Mouse (Mus musculus) forebrain, embryonic 10.5 days (tissue): Measurements from ENCODE around the gene Ptprb. TPM values are rescaled to one million over a fixed set of nuclear protein-coding genes. Genes with fewer than 3 reads are reported as not detected.

Source experiments
- DNase-seq: peaks from one replicate; pipeline ENCODE4 v3.0.0-alpha.2; 2017; ENCODE audit warnings: low spot score; ENCODE audit errors: extremely low spot score
- H3K27ac ChIP-seq: fragments of 300-500 bp; sonication (generic); 2 replicates; pipeline ENCODE4 v1.5.1; 2016; ENCODE audit warnings: mild to moderate bottlenecking
- H3K27me3 ChIP-seq: fragments of 300-500 bp; sonication (generic); 2 replicates; pipeline ENCODE4 v1.6.1; 2016; ENCODE audit warnings: mild to moderate bottlenecking; ENCODE audit not compliant: poor library complexity, severe bottlenecking
- H3K36me3 ChIP-seq: fragments of 300-500 bp; sonication (generic); replicated peaks from 2 replicates; pipeline ENCODE4 v1.6.1; 2016; ENCODE audit warnings: mild to moderate bottlenecking, moderate library complexity
- H3K4me1 ChIP-seq: fragments of 300-500 bp; sonication (generic); 2 replicates; pipeline ENCODE4 v1.6.1; 2016
- H3K4me3 ChIP-seq: fragments of 300-500 bp; sonication (generic); 2 replicates; pipeline ENCODE4 v1.5.1; 2016; ENCODE audit warnings: mild to moderate bottlenecking, moderate library complexity
- H3K9me3 ChIP-seq: fragments of 300-500 bp; sonication (generic); 2 replicates; pipeline ENCODE4 v1.6.1; 2016; ENCODE audit warnings: mild to moderate bottlenecking, moderate library complexity
- WGBS: fragments of 180-500 bp; shearing (Covaris S2); methylation state at CpG from one replicate; pipeline ENCODE4 v1.1.7; 2016; 5-methylcytosine and 5-hydroxymethylcytosine counted together
- polyA plus RNA-seq: library from polyadenylated mRNA; unstranded; fragments of >200 nt; fragmentation: Nextera tagmentation; extraction: Ambion mirVana; gene quantifications from 2 replicates; pipeline ENCODE4 v1.2.1, GENCODE M21; 2016

The Ptprb gene
- polyA plus RNA-seq, 1 experiment from 2014 or later: 2.1 TPM

DNA sequence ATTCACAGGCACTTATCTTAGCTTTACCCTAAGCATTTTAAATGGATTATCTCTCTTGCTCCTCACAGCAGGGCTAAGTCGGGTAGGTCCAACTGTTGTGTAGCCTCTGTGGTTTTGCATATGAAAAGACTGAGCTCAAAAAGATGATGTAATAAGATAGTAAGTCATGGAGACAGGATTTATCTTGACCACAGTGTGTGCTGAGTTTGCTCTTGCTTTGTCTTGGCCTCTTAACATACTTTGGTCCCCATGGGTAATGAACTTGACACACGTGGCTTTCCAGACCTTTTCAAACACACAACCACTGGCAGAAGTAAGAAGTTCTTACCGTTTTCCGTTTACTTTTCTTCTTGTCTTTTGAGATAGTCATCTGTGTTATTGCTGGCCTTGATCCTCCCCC is 7.0 kb upstream of the Ptprb start:
- H3K4me1 ChIP-seq: peaks cover 7% of the 10 kb centered on the region; the same call in 1 of the 2 replicates
- no peaks in the 10 kb centered on the region for H3K9me3 ChIP-seq
- H3K27me3 ChIP-seq: no peaks in the 10 kb centered on the region
- 71% methylated on average over 4 of the region's 4 CpGs for WGBS
- DNase-seq: no peak
- H3K27ac ChIP-seq: no peak overlapping the region
- H3K4me3 ChIP-seq: no peak overlapping the region
- no peaks in the 10 kb centered on the region for H3K36me3 ChIP-seq

DNA sequence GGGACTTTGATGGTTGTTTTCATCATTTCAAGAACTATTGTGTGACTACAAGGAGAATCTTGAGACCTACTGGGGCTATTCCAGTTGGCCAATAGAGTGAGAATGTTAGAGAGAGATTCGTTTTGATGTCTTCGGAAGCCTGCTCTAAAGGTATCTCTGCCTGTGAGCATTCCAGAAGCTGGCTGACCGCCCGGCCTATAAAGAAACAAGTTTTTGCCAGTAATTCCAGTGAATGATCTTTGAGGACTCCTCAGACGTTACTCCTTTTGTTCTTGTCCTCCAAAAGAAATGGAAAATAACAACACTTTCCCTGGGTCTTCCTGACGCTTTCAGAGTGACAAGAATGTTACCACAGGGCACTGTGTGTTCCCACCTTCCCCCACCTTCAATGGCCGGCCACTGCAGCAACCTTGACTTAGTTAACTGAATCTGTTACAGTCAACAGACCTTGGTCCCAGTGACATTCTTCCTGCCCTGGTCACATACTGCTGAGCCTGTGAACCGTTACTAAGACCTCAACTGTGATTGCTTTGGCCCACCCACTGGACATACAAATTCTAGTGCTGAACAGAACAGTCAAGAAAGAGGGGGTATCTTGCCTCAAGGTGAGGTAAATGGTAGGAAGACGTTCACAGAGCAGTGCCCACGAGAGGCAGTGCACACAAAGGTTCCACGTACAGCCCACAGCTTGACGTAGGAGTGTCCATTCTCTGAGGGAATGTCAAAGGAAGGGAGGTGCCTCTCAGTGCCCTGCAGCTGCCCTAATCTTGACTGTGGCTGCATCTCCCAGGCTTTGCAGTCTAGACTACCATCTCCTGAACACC is 4.5 kb upstream of the Ptprb start:
- Histone ChIP-seq H3K4me1 (peaks cover 7% of the 10 kb centered on the region; the same call in 1 of the 2 replicates), H3K27me3 (no peaks in the 10 kb centered on the region), H3K9me3 (no peaks in the 10 kb centered on the region), H3K36me3 (no peaks in the 10 kb centered on the region), H3K27ac (no peak overlapping the region), H3K4me3 (no peak overlapping the region)
- 85% methylated on average over 12 of the region's 12 CpGs for WGBS
- no peak for DNase-seq

DNA sequence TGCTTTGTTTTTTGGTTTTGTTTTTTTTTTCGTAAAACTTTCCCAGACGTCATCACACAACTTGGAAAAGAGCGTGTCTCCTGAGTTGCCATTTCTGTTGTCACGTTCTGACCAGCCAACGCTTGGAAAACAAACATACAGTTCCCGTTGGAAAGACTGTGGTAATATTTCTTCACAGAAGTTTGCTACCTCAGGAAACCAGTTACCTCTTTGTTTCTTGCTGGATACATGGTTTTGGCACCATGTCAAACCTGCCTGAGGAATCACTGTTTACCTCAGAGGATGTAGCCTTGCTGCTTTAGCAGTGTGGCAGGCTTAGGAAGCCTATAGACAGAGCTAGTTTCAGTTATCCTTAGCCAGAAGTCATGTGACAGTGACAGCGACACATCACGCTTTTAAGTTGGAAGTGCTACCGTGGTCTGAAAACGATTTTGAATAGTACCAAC is 3.8 kb upstream of the Ptprb start:
- Histone ChIP-seq H3K4me1 (peaks cover 7% of the 10 kb centered on the region; the same call in 1 of the 2 replicates), H3K36me3 (no peaks in the 10 kb centered on the region), H3K9me3 (no peaks in the 10 kb centered on the region), H3K27ac (no peak overlapping the region), H3K27me3 (no peaks in the 10 kb centered on the region), H3K4me3 (no peak overlapping the region)
- DNase-seq: no peak
- 93% methylated on average over 10 of the region's 10 CpGs for WGBS

DNA sequence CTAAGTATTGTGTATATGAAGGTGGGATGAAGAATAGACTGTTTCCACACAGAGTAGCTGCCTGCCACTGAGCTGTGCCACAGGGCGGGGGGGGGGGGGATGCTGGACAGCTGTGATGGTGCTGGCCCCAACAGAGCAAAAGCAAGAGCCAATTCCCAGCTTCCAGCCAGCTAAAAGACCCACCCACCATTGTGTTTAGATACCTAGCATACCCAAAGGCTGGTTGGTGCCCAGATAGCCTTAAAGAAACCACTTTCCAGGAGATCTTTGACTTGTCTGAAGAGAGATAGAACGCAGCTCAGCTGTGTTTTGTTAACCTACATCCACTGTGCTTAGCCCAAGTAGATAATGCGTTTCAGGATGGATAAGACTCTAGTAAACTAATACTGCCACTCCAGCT is 3.2 kb upstream of the Ptprb start:
- Histone ChIP-seq H3K4me3 (no peak overlapping the region), H3K27me3 (no peaks in the 10 kb centered on the region), H3K36me3 (no peaks in the 10 kb centered on the region), H3K27ac (no peak overlapping the region), H3K9me3 (no peaks in the 10 kb centered on the region), H3K4me1 (peaks cover 4% of the 10 kb centered on the region; the same call in 1 of the 2 replicates)
- no peak for DNase-seq
- 87% methylated on average over 3 of the region's 3 CpGs for WGBS

DNA sequence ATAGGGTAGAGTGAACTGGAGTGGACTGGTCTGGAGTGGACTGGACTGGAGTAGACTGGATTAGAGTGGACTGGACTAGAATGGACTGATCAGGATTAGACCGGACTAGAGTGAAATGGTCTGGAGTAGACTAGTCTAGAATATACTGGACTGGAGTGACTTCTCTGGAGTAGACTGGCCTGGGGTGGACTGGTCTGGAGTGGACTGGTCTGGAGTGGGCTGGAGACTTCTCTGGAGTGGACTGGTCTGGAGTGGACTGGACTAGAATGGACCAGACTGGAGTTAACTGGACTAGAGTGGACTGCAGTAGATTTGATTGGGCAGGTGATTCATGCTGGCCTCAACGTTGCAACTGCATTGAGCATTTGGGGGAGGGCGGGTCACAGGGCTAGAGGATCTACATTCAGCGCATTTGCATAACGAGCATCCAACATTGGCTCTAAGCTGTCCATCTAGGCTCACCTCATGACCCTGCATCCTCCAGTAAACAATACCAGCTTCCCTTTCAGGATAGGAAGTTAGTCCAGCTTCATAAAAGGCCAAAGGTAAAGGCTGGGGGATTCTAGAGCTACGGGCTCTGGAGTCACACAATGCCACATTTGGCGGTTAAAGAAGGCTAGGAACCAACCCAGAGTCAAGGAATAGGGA is 11.5 kb downstream of the Ptprb start:
- DNase-seq: no peak
- Histone ChIP-seq H3K27ac (no peak overlapping the region), H3K9me3 (no peaks in the 10 kb centered on the region), H3K27me3 (no peaks in the 10 kb centered on the region), H3K4me3 (no peak overlapping the region), H3K36me3 (no peaks in the 10 kb centered on the region), H3K4me1 (no peaks in the 10 kb centered on the region)
- 73% methylated on average over 7 of the region's 7 CpGs for WGBS

DNA sequence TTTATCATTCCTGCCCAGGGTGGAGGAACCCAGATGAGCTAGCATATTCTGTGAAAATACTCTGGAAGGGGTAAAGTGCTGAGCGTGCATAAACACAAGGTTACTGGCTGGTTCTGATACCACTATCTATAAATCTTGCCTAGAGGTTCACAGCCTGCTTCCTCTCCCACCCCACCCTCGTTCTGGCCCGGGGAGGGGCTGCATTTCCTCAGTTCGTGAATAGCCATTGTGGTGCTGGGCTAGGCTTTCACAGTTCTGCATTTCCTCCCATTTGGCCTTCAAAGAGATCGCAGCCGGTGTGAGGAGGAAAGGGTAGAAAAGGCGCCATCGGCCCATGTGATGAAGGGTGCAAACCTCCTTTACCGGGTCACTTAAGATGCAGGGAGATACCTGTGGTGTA is 12.8 kb downstream of the Ptprb start:
- Histone ChIP-seq H3K27me3 (no peaks in the 10 kb centered on the region), H3K36me3 (no peaks in the 10 kb centered on the region), H3K27ac (no peak overlapping the region), H3K9me3 (no peaks in the 10 kb centered on the region), H3K4me1 (no peaks in the 10 kb centered on the region), H3K4me3 (no peak overlapping the region)
- WGBS: 68% methylated on average over 9 of the region's 9 CpGs
- DNase-seq: no peak

DNA sequence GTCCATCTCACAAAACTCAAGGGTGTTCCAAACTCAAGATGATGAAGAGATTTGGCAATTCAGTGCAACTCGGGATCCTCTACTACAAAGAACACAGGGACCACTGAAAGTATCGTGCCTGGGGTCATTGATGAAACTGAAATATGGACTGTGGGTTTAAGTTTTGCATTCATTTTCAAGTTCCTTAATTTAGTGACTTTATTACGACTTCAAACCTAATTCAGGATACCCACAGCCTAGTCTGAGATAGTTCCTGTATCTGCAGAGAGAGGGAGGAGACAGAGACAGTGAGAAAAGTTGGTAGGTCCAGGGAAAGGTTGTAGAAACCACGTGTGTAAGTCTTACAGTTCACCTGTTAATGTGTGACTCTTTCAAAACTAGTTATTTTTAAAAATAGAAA is 15.2 kb downstream of the Ptprb start:
- no peak overlapping the region for H3K4me3 ChIP-seq
- H3K4me1 ChIP-seq: no peaks in the 10 kb centered on the region
- no peak overlapping the region for H3K27ac ChIP-seq
- no peaks in the 10 kb centered on the region for H3K9me3 ChIP-seq
- no peaks in the 10 kb centered on the region for H3K36me3 ChIP-seq
- 81% methylated on average over 4 of the region's 4 CpGs for WGBS
- peak; percentile 0 for DNase-seq
- no peaks in the 10 kb centered on the region for H3K27me3 ChIP-seq

DNA sequence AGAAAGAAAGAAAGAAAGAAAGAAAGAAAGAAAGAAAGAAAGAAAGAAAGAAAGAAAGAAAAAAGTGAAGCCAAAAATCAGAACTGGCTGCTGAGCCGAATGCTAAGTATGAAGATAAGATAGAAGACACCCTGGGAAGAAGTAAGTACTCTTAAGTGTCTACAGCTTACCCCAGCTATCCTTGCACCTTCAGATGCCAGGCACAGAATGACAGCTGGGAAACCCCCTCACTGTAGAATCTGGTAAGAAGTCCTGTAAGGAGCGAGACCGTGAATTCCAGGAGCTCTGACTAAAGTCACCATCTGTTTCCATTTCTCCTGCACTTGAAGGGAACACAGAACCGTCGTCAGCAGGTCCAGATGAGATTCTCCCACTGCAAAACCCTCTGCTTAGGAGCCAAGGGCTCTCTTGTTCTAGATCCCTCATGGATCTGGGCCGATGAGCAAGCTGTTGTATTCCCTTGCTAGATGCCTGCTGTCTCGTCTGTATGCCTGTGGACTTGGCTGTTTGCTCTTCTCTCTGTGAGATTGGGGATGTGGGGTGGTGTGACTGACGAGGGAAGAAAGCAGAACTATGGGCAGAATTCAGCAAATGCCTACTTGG is 15.9 kb downstream of the Ptprb start:
- Histone ChIP-seq H3K4me1 (no peaks in the 10 kb centered on the region), H3K36me3 (no peaks in the 10 kb centered on the region), H3K4me3 (no peak overlapping the region), H3K9me3 (no peaks in the 10 kb centered on the region), H3K27me3 (no peaks in the 10 kb centered on the region), H3K27ac (no peak overlapping the region)
- DNase-seq: no peak
- 82% methylated on average over 8 of the region's 8 CpGs for WGBS

DNA sequence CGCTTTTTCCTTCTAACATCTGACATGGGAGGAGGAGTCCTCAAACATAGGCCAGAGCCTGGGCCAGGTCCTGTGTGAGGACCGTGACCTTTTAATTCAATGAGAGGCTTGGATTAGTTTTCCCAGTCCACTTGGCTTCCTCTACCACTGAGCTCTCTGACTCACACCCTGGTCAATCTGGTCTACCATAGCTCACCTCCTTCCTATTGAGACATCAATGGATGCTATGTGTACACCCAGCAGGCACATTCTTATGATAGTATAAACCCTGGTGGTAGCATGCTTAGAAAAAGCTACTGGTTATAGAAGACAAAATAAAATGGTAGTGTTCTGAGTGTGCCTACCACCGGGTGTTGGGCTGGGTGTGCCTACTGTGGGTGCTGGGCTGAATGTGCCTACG is 21.1 kb downstream of the Ptprb start:
- peaks cover 26% of the 10 kb centered on the region for H3K27me3 ChIP-seq
- 85% methylated on average over 4 of the region's 4 CpGs for WGBS
- no peak overlapping the region for H3K27ac ChIP-seq
- DNase-seq: peak; percentile 11
- H3K4me3 ChIP-seq: no peak overlapping the region
- H3K9me3 ChIP-seq: no peaks in the 10 kb centered on the region
- peaks cover 12% of the 10 kb centered on the region for H3K4me1 ChIP-seq
- no peaks in the 10 kb centered on the region for H3K36me3 ChIP-seq

DNA sequence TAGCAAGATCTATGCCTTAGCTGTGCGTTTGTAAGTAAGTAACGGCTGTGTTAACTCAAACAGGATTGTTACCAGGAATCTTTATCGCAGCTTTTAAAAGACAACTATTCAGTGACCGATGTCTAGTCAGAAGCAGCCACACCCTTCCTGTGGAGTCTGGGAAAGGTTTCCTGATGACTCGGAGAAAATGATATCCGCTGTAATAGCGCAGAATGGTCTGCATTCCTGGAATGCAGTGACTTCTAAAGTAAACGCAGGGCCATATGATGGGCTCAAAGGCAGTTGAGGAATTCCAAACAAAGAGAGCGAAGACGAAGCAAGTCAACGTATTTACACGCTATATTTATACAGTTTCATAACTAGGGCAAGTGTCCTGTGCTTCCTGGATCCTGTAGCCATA is 22.5 kb downstream of the Ptprb start:
- H3K27ac ChIP-seq: no peak overlapping the region
- 86% methylated on average over 12 of the region's 12 CpGs for WGBS
- peaks cover 40% of the 10 kb centered on the region for H3K27me3 ChIP-seq
- H3K9me3 ChIP-seq: no peaks in the 10 kb centered on the region
- peaks cover 17% of the 10 kb centered on the region for H3K4me1 ChIP-seq
- no peak overlapping the region for H3K4me3 ChIP-seq
- no peaks in the 10 kb centered on the region for H3K36me3 ChIP-seq
- DNase-seq: no peak

DNA sequence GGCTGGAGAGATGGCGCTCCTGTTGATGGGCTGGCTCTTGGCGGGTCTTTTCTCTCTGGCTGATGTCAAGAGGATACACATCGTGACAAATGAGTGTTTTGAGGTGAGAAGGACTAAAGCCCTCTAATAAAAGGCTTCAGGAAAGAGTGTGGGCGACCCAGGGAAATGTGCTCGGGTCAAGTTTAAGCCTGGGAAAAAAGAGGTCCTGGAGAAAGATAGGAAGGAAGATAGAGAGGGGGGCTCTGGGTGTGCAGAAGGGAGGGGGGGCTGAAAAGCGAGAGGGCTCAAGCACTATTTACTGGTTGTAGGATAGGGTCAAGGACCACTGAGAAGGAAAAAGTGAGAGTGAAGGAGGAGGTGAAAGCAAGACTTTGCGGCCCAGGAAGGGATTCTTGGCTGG is 25.5 kb downstream of the Ptprb start:
- DNase-seq: no peak
- Histone ChIP-seq H3K27me3 (peaks cover 45% of the 10 kb centered on the region), H3K27ac (peak overlapping the region; percentile 76), H3K36me3 (no peaks in the 10 kb centered on the region), H3K4me3 (peak overlapping the region; percentile 64), H3K4me1 (peaks cover 28% of the 10 kb centered on the region), H3K9me3 (no peaks in the 10 kb centered on the region)
- 13% methylated on average over 7 of the region's 7 CpGs for WGBS

DNA sequence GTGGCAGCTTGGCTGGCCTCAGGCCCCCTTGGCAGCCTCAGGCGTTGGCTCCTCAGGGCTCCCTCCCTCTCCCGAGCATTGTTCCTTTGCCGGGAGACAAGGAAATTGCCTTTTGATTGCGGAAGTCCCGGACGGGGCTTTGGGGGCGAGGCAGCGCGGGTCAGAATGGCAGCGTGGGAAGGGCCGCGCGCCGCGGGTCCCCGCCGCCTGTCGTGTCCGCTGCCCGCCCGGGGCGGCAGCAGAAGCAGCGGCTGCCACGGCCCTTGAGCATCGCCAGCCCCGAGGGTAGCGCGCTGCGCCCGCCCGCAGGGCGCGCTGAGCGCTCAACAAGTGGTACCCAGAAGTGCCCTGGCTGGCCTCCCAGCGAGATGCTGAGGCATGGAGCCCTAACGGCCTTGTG is 25.9 kb downstream of the Ptprb start:
- peak; percentile 29 for DNase-seq
- Histone ChIP-seq H3K4me3 (peak overlapping the region; percentile 64), H3K27ac (peak overlapping the region; percentile 76), H3K4me1 (peaks cover 29% of the 10 kb centered on the region), H3K27me3 (peaks cover 45% of the 10 kb centered on the region), H3K36me3 (no peaks in the 10 kb centered on the region), H3K9me3 (no peaks in the 10 kb centered on the region)
- WGBS: under 1% methylated on average over 36 of the region's 36 CpGs

DNA sequence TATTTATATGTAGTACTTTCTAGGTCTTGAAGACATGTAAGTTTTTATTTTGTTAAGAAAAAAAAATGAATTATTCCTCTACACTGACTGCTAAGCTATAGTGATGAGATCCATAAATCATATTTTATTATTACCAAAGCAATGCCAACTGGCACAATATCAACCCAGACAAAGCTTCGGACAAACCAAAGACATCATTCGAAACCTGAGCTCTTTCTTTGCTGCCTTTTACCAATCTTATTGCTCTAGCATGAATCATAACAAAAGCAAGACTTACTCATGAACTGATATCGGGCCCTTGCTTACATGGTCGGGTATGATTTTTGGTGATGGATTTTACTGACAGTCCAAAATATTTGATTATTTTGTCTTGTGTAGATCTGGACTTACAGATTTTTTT is 29.0 kb downstream of the Ptprb start:
- peaks cover 39% of the 10 kb centered on the region for H3K27me3 ChIP-seq
- no peaks in the 10 kb centered on the region for H3K9me3 ChIP-seq
- 94% methylated on average over 4 of the region's 4 CpGs for WGBS
- no peak overlapping the region for H3K27ac ChIP-seq
- no peak for DNase-seq
- no peaks in the 10 kb centered on the region for H3K36me3 ChIP-seq
- peaks cover 29% of the 10 kb centered on the region for H3K4me1 ChIP-seq
- no peak overlapping the region for H3K4me3 ChIP-seq
